Mouse (Mus musculus): ENCODE measurements at regions not wholly inside any gene's neighbourhood (a gene's known extent, or its start where the extent isn't known, plus 50 kb on each side); places are given as distances from the start of the nearest gene placed in this dataset.

DNA sequence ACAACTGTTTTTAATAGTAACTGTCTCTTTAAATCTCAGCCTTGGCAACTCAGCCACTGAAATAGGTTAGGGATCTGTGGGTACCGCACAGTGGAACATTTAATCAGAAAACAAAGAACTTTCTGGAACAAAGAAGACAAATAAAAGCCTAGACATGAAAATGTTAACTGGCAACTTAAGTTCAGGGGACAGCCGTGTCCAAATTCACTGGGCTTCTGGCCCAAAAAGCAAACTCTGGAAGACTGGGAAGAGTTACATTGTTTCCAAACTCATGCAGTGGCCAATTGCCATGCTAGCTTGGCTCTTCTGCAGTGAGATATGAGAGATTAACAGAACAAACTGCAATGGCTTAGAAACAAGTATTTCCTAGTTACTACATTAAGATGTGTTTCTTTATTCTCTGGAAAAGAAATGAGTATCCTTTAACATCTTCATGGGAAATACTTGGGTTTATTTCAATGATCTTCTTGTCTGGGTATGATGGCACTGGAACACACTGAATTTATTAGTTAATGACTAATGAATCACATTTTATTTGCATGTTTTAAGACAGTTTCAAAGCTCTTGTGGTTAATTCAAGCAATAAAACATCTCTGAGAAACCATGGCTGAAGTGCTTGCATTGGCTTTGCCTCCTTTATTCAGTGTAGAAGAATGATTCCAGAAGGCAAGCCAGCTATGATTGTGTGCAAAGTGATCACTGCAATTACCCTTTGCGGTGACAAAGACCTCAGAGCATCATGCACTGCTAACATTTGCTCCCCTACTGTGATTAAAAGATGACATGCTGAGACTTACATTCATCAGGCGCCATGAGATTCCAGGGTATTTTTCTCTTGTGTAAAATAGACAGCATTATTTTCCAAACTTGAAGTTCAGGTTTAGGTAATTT is 259.2 kb upstream of the Tbl1xr1 start:
- DNase-seq (ENCODE audit: low spot score in 2 of 2): peak; percentile 47 to 59

DNA sequence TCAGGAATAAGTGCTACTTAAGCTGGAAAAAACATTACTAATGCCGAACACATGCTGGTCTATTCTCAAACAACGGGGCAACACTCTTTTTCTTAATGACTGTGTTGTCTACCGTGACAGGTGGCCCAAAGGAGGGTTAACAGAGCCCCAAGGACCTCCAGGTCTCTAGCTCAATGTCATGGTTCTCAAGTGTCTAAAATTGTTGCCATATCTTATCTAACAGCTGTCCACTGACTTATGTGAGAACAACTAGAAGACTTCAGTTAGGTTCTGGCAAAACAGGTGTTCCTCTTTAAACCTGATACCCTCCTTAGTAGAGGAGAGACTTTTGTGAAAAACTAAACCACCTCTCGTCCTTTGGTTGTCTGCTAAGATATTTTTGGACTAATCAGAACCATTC is 257.4 kb upstream of the Tbl1xr1 start:
- DNase-seq (ENCODE audit: low spot score in 2 of 2): no peak

DNA sequence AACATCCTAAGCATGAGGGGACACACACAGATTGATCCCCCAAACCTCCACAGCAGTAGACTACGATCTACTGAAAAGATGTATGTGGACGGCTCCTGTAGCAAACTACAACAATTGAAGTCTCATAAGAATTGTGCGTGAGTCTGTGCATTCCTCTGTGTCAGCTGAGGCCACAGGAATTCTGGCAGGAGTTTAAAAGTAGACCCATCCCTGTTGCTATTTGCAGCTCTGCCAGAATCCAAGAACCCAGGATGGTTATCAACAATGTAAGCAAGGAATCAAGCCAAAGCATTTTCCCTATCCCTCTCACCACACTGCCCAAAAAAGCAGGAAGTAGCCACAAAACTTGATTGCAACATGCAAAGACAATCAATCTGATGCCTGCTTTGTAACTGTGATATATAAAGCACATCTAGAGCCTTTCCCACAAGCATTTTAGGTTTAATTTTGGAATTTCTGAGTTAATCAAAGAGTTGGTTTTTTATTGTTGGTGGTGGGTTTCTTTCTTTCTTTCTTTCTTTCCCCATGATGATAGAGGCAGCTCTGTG is 256.3 kb upstream of the Tbl1xr1 start:
- no peak for DNase-seq (ENCODE audit: low spot score in 2 of 2)

DNA sequence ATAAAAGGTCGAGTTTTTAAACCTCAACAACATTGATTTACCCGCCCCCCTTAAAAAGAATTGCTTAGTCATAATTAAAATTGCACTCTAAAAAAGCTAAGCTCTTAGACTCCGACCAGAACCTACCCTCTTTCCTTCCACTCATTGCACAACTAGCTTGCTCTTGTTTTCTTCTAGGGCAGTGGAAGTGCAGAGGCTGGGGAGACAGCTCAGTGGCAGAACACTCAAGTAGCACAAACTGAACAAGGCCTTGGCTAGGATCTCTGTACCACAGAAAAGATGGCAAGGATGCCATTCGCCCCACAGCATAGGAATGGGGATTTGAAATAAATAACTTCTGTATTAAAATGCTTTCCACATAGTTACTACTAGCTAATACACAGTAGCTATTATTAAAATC is 253.8 kb upstream of the Tbl1xr1 start:
- no peak for DNase-seq (ENCODE audit: low spot score in 2 of 2)

DNA sequence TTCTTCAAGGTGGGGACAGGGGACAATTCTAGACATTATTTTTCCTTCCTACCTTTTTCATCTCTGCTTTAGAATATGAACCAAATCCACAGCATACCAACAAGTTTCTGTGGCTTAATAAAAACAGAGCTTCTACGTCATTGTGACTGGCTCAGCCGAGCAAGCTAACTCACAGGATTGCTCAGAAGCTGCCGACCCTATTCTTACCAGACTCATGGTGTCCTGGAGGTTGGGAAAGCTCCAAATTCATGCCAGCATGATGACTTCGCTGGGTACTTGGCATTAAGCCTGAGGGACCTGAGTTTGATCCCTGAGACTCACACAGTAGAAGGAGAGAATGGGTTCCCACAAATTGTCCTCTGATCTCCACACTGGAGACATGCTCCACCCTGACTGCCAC is 253.1 kb upstream of the Tbl1xr1 start:
- no peak for DNase-seq (ENCODE audit: low spot score in 2 of 2)

DNA sequence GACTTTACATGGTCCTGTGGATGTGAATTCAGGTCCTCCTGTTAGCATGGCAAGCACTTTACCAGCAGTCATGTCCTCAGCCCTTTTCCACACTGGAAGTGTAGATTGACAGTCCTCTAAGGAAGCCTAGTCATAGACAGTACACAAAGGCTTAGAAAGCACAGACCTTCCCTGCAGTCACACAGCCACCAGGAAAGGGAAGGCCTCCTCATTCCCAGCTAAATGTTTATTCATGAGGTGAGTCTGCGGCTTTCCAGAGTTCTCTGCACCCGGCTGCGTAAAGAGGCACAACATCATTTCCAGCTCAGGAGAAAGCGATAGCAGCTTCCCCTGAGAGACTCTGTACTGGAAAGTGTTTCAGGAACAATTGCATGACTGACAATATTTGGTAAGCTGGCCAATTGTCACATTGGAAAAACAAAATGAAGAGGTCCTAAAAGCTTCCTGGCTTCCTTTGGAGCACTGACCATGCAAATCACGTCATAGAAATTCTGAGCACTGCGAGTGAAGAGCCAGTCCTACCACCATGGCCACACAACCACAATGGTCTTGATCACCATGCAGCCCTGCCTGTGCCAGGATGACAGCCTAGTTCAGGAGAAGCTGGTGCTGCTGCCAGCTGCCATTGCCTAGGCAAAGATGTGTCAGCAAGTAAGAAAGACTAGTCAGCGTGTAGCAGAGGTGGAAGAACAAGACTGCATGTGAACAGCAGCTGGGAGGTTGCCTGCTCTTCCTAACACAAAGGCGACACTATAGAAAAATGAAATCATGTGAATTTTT is 252.2 kb upstream of the Tbl1xr1 start:
- peak; percentile 59 to 70 for DNase-seq (ENCODE audit: low spot score in 2 of 2)

DNA sequence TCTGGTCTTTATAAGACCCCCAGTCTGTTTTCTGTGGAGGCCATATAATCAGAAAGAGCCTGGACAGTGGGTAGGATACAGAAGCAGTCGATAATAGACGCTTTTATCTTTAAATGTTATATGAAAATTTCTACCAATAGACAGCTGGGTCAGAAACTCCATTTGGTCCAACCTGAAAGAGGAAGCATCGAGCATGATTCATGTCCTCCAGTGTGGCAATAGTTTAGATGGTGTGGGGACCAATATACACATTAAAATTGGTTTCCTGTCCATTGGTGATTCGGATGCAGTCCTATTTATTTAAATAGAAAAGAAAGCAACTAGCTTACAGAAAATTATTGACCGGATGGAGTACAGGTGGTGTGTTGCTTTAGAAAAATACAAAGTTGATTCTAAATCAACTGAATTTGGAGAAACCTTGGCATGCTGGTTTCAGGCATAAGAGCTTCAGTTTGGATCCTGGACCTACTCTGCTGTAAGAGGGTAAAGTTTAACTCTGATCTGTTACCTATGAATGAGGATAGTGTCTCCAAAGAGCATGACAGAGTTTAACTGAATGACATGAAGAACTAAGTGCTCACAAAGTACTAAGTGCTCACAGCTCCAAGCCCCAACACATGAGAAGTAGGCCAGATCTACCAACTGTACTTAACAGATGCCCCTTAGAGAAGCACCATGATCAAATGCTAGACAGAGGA is 251.4 kb upstream of the Tbl1xr1 start:
- DNase-seq (ENCODE audit: low spot score in 2 of 2): no peak

DNA sequence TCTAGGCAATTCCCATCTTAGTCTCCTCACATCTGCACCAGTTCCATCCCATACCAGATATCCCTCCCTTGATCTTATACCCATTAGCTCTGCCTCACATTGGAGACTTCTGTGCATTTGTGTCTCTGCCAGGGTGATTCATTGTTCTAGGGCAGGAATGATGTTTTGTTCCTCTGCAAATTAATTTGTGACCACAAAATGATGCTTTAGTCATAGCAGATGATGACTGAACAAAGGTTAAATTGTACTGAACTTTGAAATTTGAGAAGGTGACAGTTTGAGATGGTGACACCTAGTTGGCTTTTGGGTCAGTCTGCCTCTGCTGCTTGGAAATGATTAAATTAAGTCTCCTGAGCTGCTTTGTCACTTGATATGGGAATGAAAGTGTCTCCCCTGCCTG is 248.8 kb upstream of the Tbl1xr1 start:
- no peak for DNase-seq (ENCODE audit: low spot score in 2 of 2)

DNA sequence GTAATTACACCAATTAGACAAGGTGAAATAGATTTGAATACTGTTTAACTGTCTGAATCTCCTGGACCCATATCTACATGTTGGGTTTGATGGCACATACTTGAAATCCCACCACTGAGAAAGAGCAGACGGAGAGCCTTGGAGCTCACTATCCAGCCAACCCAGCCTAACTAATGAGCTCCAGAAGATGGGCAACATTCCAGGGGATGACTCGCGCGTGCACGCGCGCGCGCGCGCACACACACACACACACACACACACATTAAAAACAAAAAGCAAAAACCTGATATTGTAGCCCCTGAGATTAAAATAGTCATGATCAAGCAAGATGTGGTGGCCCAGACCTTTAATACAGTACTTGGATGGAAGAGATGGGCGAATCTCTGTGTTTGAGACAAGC is 243.3 kb upstream of the Tbl1xr1 start:
- DNase-seq (ENCODE audit: low spot score in 2 of 2): no peak

DNA sequence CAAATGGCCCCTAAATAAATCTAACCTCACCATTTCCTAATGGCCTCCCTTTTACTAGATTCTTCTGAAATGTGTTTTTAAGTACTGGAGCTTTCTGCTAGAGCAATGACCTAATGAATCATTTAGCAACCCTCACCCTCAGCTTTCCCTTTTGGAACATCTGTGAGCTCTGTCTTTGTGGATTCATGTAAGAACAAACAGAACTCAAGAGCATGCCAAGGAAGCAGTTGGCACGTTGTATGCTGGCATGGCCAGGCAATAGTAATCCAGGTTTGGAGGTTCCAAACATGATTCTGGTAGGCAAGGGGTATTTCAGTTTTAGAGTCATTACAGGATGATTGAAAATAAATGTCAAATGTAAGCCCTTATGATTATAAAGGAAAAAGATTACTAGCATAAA is 240.9 kb upstream of the Tbl1xr1 start:
- DNase-seq (ENCODE audit: low spot score in 2 of 2): peak in 1 of 2 experiments; percentile 35

DNA sequence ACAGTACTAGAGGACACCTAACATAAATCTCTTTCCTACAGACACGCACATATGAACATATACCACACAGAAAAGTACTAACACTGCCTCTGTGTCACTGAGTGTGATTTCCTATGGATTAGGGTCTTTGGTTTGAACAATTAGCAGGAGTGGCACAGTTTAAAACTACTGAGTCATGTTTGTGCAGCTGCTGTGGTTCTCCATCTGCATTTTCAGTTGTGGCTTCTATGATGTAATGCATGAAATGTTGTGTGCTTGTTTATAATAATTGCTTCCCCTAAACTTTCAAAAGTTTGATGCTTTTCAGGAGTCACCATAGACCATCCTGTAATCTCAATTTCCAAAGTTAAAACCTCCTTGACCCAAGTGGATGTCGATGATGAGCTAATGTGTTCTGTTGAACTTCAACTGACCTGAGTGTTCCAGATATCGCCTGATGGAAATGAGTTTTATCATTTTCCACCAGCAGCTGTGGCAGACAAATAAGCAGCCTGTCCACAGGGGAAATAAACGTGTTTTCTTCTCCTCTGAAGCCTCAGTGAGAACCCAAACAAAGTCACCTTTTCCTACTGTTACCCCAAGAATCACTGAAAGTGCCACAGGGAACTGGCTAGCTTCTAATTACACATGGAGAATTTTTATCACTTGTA is 239.0 kb upstream of the Tbl1xr1 start:
- no peak for DNase-seq (ENCODE audit: low spot score in 2 of 2)

DNA sequence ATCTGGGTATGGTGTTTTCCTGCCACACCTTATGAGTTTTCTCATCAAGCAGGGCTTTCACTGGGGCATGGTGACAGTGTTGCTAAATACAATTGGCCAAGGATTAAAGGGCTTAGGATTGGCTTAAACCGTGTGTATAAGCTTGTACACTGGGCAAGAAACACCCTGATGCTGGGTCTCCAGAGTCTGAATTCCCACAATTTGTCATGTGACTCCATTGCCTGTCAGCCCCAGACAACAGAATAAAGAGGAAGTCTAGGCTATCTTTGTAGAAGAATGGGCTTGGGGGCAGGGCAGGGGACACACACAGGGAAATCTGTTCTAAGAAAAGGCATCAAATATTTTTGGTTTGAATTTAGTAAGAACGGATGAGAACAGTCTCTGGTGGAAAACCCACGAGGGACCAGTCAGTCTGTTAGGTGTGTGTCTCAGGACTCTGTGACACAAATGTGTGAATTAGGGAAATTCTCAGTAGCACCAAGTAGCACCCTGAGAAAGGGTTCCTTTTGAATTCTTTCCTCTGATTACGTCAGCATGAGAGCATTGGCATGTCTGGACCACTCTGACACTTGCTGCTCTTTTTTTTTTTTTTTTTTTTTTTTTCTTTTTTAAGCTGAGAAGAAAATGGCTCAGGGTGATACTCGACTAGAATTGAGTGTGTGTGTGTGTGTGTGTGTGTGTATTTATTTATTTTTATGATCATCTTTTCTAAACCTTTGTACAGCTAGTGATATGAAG is 235.5 kb upstream of the Tbl1xr1 start:
- DNase-seq (ENCODE audit: low spot score in 2 of 2): no peak

DNA sequence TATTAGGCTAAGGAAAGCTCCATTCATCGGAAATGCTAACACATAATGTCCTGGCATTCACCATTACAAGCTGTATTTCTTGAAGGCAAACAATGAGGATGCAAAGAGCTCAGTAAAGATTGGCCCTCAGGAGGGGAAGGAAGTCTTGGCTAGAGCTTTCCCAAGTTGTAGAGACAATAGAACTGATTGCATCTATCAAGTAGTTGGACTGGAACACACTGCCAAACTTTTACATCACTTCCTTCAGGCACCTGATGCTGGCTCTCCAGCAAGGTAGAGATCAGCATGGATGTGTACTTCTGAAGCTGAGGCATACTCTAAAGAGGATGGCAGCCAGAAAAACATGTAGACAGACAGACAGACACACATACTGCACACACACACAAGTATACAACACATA is 234.9 kb upstream of the Tbl1xr1 start:
- no peak for DNase-seq (ENCODE audit: low spot score in 2 of 2)

DNA sequence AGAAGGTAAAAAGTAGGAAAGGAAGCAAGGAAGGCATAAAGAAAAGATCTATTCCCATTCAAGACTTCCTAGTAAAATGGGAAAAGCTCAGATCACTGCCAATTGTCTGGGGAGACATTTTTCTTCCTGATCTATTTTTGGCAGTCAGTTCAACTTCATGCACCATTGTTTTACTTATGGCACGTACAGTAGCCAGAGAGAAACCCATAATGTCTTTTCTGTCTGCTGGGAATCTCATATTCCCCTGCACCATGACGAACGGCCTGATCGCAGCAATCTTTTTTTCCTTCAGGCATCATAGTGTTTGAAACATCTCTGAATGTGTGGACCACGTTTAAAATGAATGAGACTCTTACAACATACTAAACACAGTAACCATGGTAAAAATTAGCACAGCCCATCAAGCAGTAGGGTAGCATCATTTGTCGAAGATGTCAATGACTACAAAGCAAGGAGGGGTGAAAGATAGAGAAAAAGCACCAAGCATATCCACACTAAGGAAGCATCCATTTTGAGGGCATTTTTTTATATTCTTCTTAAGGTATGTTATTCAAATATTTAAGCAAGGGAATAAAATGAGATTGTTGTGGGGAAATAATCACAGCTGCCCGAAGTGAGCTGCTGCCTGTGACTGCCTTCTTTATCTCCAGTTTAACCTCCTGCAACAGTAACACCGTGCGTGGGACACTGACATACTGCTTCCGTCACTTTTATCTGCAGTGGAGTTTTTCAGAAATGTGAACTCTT is 233.7 kb upstream of the Tbl1xr1 start:
- DNase-seq (ENCODE audit: low spot score in 2 of 2): no peak

DNA sequence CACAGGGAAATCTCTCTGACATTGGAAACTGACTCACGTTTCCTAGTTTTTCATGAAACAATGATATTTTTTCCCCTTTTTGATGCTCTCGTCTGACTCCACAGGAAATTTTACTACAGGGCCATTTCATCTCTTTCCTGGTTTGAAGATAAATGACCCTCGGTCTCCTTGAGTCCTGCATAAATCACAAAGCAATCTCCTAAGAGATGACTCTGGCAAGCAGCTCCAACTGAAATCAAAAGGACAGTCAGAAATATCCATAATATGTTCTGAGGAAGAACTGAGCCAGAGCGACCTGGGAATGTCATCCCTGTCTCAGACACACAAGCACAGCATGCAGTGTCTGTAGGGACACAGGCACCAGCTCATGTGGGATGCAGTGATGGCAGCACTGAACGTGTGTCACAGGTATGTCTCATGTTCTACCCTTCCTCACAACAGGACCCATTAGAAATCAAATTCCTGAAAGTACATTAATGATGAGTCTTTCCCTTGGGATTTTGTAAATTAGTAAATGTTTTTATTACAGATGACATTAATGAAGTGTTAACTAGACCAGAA is 233.1 kb upstream of the Tbl1xr1 start:
- no peak for DNase-seq (ENCODE audit: low spot score in 2 of 2)

DNA sequence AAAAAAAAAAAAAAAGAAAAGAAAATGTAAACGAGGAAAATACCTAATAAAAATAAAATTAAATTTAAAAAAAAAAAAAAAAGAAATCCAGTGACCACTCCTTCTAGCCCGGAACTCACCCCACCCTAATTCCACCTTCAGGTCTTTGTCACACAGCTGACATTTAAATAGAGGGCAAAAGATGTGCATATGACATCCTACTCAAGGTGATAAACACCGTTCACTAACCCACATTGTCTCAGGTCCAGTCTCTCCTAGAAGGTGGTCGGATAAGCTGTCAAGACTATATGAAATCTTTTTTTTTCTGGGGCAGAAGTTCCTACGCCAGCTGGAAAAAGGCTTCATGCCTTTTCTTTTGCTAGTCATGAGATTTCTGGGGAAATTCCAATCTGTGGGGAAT is 226.6 kb upstream of the Tbl1xr1 start:
- no peak for DNase-seq (ENCODE audit: low spot score in 2 of 2)

DNA sequence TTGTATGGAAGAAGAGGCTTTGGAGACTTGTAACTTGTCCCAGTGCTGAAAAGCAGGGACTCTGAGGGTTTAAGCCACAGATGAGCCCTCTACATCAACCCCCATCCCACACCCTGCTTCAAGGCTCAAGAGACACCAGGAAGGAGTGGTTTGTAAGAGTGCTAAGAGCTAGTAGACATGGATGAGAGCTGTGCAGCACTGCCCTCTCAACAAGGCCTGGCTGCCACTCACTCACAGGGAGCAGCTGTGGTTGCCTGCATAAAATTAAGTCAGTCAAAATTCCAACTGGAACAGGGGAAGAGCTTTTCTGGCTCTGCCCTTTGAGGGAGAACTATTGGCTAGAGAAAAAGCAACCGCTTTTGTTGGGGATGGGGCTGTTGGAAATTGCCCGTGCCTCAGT is 225.5 kb upstream of the Tbl1xr1 start:
- no peak for DNase-seq (ENCODE audit: low spot score in 2 of 2)

DNA sequence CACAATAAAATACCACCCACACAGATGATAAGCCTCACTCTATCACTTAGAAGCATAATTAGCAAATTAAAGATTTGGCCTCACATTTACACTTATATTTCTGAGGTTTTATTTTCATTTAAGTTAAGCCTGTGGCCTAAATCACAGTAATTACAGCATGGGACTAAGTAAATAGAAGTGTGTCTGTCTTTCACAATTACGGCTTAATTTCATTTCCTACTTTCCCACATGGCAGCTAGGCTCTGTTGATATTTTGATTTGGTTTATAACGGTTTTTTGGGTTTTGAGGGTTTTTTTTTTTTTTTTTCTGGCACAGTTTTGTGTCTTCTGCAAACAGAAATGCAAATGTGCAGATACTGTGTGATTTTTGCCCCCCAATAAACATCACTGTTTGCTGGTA is 222.1 kb upstream of the Tbl1xr1 start:
- no peak for DNase-seq (ENCODE audit: low spot score in 2 of 2)

DNA sequence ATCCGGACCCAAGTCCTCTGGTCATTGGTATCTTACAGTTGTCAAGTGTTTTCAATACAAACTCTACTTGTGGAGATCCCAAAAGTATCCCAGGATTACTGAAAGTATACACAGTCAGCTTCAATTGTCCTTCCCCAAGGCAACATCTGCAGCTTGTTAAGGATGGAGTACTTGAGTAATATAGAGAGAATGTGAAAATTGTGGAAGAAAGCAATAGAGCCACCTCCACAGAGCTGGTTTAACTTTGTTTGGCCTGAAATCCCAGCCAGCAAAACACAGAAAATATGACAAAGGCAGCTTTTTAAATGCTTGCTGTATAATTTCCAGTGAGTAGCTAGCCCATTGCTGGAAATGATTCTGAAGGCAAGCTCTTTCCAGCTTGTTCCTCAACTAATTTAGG is 217.0 kb upstream of the Tbl1xr1 start:
- no peak for DNase-seq (ENCODE audit: low spot score in 2 of 2)

Measured in right cerebral cortex, postnatal 10 days (tissue).